Mouse (Mus musculus) ES-Bruce4 (cell line): Measurements from ENCODE around the gene Synpo2.

Experiments used
- EP300 ChIP-seq: IDR thresholded peaks from 2 replicates; pipeline ENCODE4 v1.6.1; 2011; ENCODE audit warnings: low read depth, low read length; ENCODE audit not compliant: insufficient read depth
- POLR2A ChIP-seq: IDR thresholded peaks from one replicate; pipeline ENCODE4 v1.8.1; 2011; ENCODE audit warnings: low read length; ENCODE audit not compliant: insufficient read depth

DNA sequence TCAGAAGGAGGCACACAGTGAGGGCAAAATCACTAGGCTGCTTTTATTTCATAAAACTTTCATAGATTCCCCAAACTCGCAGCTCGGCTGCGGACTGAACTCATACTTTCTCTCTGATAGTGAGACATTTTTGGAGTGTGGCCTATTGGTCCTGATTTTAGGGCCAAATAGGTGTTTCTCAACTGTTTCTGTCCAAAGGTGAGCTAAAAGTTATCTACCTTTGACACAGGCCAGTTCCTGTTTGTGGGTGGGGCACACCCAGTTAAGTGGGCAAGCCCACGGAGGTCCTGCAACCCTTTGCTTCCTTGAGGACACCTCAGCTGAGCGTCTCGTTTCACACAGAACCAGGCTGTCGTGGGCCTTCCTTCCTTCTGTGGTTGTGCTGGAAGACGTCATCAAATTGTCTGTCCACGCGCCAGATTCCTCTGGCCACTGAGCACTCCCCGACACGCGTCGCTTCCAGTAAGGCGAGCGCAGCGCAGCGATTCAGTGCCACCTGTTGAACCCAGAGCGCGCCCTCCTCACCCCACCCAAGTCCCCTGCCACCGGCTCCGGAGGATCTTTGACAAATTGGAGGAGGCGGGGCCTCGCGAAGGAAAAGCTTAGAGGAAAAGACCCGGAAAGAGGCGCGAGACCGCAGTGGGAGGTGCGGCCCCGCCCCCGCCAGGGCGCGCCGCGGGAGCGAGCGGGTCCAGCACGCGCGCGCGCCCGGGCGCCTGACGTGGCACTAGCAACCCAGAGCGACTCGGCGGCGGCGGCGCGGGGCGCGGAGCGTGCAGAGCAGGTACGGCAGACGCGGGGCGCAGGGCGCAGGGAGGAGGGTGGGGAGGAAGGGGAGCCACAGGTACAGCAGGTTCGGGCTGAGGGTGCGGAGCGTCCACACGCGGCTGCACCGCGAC, 31.1 kb upstream of the Synpo2 start, which contains the start of gene Sec24d:
- TF ChIP-seq EP300 (no peak), POLR2A (no peak)
